Comparison of ENCODE assay signal across 10 mouse cellular contexts in the genomic region with DNA sequence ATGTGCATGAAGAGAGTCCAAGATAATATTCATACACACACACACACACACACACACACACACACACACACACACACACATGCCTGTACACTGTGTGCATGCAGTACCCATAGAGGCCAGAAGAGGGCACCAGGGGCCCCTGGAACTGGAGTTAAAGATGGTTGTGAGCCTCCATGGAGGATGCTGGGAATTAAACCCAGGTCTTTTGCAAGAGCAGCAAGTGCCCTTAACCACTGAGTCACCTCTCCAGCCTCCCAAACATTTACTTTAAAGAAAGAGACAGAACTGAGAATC. TPM values are rescaled to one million over a fixed set of nuclear protein-coding genes. Genes with fewer than 3 reads are reported as not detected.
DNase-seq lines count a peak whose midpoint lies in the region; ATAC-seq and TF ChIP-seq lines count a peak whose summit lies in the region.
"Had no signal": no experiment of that assay in that cellular context is flagged by ENCODE, and none has a peak within 500 bp of the region (broad histone marks: within the 10 kb centered on the region; RNA-seq: fewer than 3 reads in every experiment).

No protein-coding gene starts in this region.

- ATAC-seq in lung, embryonic 16.5 days (ENCODE audit: low read depth), result no peak
- no peak for ATAC-seq in stomach, embryonic 14.5 days (ENCODE audit: insufficient number of reproducible peaks, insufficient read depth, low FRiP score, low read depth)
- no peak for ATAC-seq in megakaryocyte-erythroid progenitor cell, adult 5-6 weeks (replicated peaks; ENCODE audit: low FRiP score, low TSS enrichment, poor library complexity, severe bottlenecking)

- no peak overlapping the region for H3K4me2 ChIP-seq in lung, embryonic 16.5 days (ENCODE audit: low read depth, low read length)
- H3K4me2 ChIP-seq in stomach, embryonic 14.5 days (replicated peaks; ENCODE audit: low read depth, low read length), result no peak overlapping the region

- peaks cover 38% of the 10 kb centered on the region for H3K4me1 ChIP-seq in lung, embryonic 16.5 days (replicated peaks; ENCODE audit: control insufficient read depth, insufficient read depth, low read length)
- H3K4me1 ChIP-seq in cortical plate, adult 2 months (ENCODE audit: control insufficient read depth, insufficient read depth, low read length), result no peaks in the 10 kb centered on the region
- peaks cover 36% of the 10 kb centered on the region for H3K4me1 ChIP-seq in stomach, embryonic 14.5 days (ENCODE audit: control insufficient read depth, insufficient read depth, low read length)
- H3K4me1 ChIP-seq in forebrain, embryonic 10.5 days, result peaks cover 14% of the 10 kb centered on the region

- no peaks in the 10 kb centered on the region for H3K9me3 ChIP-seq in lung, embryonic 16.5 days (ENCODE audit: control insufficient read depth, low read length)
- H3K9me3 ChIP-seq in stomach, embryonic 14.5 days (ENCODE audit: control insufficient read depth, low read depth, low read length), result no peaks in the 10 kb centered on the region; the same call in 1 of the 2 replicates
- peaks cover 7% of the 10 kb centered on the region; the same call in 1 of the 2 replicates for H3K9me3 ChIP-seq in forebrain, embryonic 10.5 days

- H3K4me3 ChIP-seq in lung, embryonic 16.5 days (ENCODE audit: low read length), result no peak overlapping the region
- no peak overlapping the region for H3K4me3 ChIP-seq in cortical plate, adult 2 months (ENCODE audit: insufficient read depth, low read length)
- no peak overlapping the region for H3K4me3 ChIP-seq in stomach, embryonic 14.5 days (ENCODE audit: low read depth, low read length)
- H3K4me3 ChIP-seq in forebrain, embryonic 10.5 days, result no peak overlapping the region
- H3K4me3 ChIP-seq: myocyte had no signal

- peak; percentile 41 for DNase-seq in adrenal gland, postnatal 14 days
- no peak for DNase-seq in adrenal gland, postnatal 10 days
- no peak for DNase-seq in lung, postnatal 4 days
- no peak for DNase-seq in forebrain, embryonic 10.5 days (ENCODE audit: extremely low spot score, low spot score)
- DNase-seq: heart, postnatal 14 days had no signal

- peak overlapping the region; percentile 68 for H3K27ac ChIP-seq in lung, embryonic 16.5 days (ENCODE audit: low read length)
- no peak overlapping the region for H3K27ac ChIP-seq in cortical plate, adult 2 months (ENCODE audit: insufficient read depth, low read length)
- H3K27ac ChIP-seq in stomach, embryonic 14.5 days (ENCODE audit: low read length), result peak overlapping the region; percentile 39; the same call in 1 of the 2 replicates
- H3K27ac ChIP-seq in forebrain, embryonic 10.5 days, result no peak overlapping the region

- peaks cover 2% of the 10 kb centered on the region; the same call in 1 of the 2 replicates for H3K27me3 ChIP-seq in lung, embryonic 16.5 days (ENCODE audit: control insufficient read depth, insufficient read depth, low read depth, low read length)
- H3K27me3 ChIP-seq in stomach, embryonic 14.5 days (ENCODE audit: control insufficient read depth, insufficient read depth, low read length), result no peaks in the 10 kb centered on the region
- peaks cover 9% of the 10 kb centered on the region; the same call in 1 of the 2 replicates for H3K27me3 ChIP-seq in forebrain, embryonic 10.5 days (ENCODE audit: poor library complexity, severe bottlenecking)

- no peak overlapping the region for H3K9ac ChIP-seq in lung, embryonic 16.5 days (ENCODE audit: low read length)
- H3K9ac ChIP-seq in stomach, embryonic 14.5 days (replicated peaks; ENCODE audit: low read depth, low read length), result no peak overlapping the region

- 0 out of 2 replicates have a peak, but pooled peaks have one; percentile 3 for TF ChIP-seq CTCF in cortical plate, adult 2 months (IDR thresholded peaks at IDR 0.05; ENCODE audit: extremely low read depth, insufficient read depth, low read length)

- no peaks in the 10 kb centered on the region for H3K36me3 ChIP-seq in lung, embryonic 16.5 days (ENCODE audit: control insufficient read depth, insufficient read depth, low read length)
- no peaks in the 10 kb centered on the region for H3K36me3 ChIP-seq in stomach, embryonic 14.5 days (ENCODE audit: control insufficient read depth, insufficient read depth, low read length)
- no peaks in the 10 kb centered on the region for H3K36me3 ChIP-seq in forebrain, embryonic 10.5 days (replicated peaks)

- no peak for TF ChIP-seq POLR2A in cortical plate, adult 2 months (IDR thresholded peaks at IDR 0.05; ENCODE audit: extremely low read depth, insufficient read depth, low read length)

RNA-seq across cellular contexts. Expression of a gene that starts 29.6 kb away (rescaled TPM):
- total RNA-seq in adrenal gland, postnatal 14 days (2021), result 106 and 116 TPM in 2 replicates
- 100 to 1,000 TPM; 113 to 117 TPM for total RNA-seq in adrenal gland, postnatal 10 days (2021)
- 237 and 248 TPM in 2 replicates for polyA plus RNA-seq in lung, embryonic 16.5 days (2015; fragmentation: Nextera tagmentation; extraction: Ambion mirVana)
- 51.2 and 52.1 TPM in 2 replicates for polyA plus RNA-seq in cortical plate, adult 2 months (2012; rRNA removed)
- 244 and 254 TPM in 2 replicates for polyA plus RNA-seq in stomach, embryonic 14.5 days (2014; fragmentation: Nextera tagmentation; extraction: Ambion mirVana)
- 379 and 400 TPM in 2 replicates for polyA plus RNA-seq in forebrain, embryonic 10.5 days (2016; fragmentation: Nextera tagmentation; extraction: Ambion mirVana)
- 32.8 and 36.5 TPM in 2 replicates for total RNA-seq in megakaryocyte-erythroid progenitor cell, adult 5-6 weeks (2014; fragmentation: Nextera tagmentation)
- total RNA-seq in megakaryocyte-erythroid progenitor cell, adult 5-6 weeks (2017), result 69.8 and 87.1 TPM in 2 replicates

RNA-seq across cellular contexts. Expression of a gene that starts 29.9 kb away (rescaled TPM):
- total RNA-seq in adrenal gland, postnatal 14 days (2021), result 2,387 and 2,670 TPM in 2 replicates
- 1,000 to 10,000 TPM; 2,747 to 2,903 TPM for total RNA-seq in adrenal gland, postnatal 10 days (2021)
- polyA plus RNA-seq in lung, embryonic 16.5 days (2015; fragmentation: Nextera tagmentation; extraction: Ambion mirVana), result 1,058 and 1,114 TPM in 2 replicates
- polyA plus RNA-seq in cortical plate, adult 2 months (2012; rRNA removed), result 2,189 and 2,300 TPM in 2 replicates
- 1,095 and 1,156 TPM in 2 replicates for polyA plus RNA-seq in stomach, embryonic 14.5 days (2014; fragmentation: Nextera tagmentation; extraction: Ambion mirVana)
- polyA plus RNA-seq in forebrain, embryonic 10.5 days (2016; fragmentation: Nextera tagmentation; extraction: Ambion mirVana), result 865 and 885 TPM in 2 replicates
- total RNA-seq in megakaryocyte-erythroid progenitor cell, adult 5-6 weeks (2014; fragmentation: Nextera tagmentation), result 1,045 and 1,237 TPM in 2 replicates
- total RNA-seq in megakaryocyte-erythroid progenitor cell, adult 5-6 weeks (2017), result 386 and 612 TPM in 2 replicates

RNA-seq across cellular contexts. Expression of a gene that starts 30.0 kb away (rescaled TPM):
- total RNA-seq in adrenal gland, postnatal 14 days (2021), result 0.64 TPM in 1 of 2 replicates, not detected in the other
- not detected for total RNA-seq in adrenal gland, postnatal 10 days (2021)
- 2.5 and 3.2 TPM in 2 replicates for polyA plus RNA-seq in lung, embryonic 16.5 days (2015; fragmentation: Nextera tagmentation; extraction: Ambion mirVana)
- polyA plus RNA-seq in cortical plate, adult 2 months (2012; rRNA removed), result 1.5 and 1.9 TPM in 2 replicates
- 2.4 TPM in 1 of 2 replicates, not detected in the other for polyA plus RNA-seq in stomach, embryonic 14.5 days (2014; fragmentation: Nextera tagmentation; extraction: Ambion mirVana)
- polyA plus RNA-seq in forebrain, embryonic 10.5 days (2016; fragmentation: Nextera tagmentation; extraction: Ambion mirVana), result 3.2 and 4.0 TPM in 2 replicates
- total RNA-seq in megakaryocyte-erythroid progenitor cell, adult 5-6 weeks (2014; fragmentation: Nextera tagmentation), result not detected in 2 replicates
- total RNA-seq in megakaryocyte-erythroid progenitor cell, adult 5-6 weeks (2017), result not detected in 2 replicates
- total RNA-seq: heart, postnatal 14 days had no signal

RNA-seq across cellular contexts. Expression of a gene that starts 38.2 kb away (rescaled TPM):
- 16.9 and 31.7 TPM in 2 replicates for total RNA-seq in adrenal gland, postnatal 14 days (2021)
- total RNA-seq in adrenal gland, postnatal 10 days (2021), result 10 to 100 TPM; 18.9 to 21.8 TPM
- 19.1 and 22.5 TPM in 2 replicates for polyA plus RNA-seq in lung, embryonic 16.5 days (2015; fragmentation: Nextera tagmentation; extraction: Ambion mirVana)
- polyA plus RNA-seq in cortical plate, adult 2 months (2012; rRNA removed), result 4.1 and 4.8 TPM in 2 replicates
- 12.7 and 15.3 TPM in 2 replicates for polyA plus RNA-seq in stomach, embryonic 14.5 days (2014; fragmentation: Nextera tagmentation; extraction: Ambion mirVana)
- 4.5 and 5.0 TPM in 2 replicates for polyA plus RNA-seq in forebrain, embryonic 10.5 days (2016; fragmentation: Nextera tagmentation; extraction: Ambion mirVana)
- 1.0 and 1.3 TPM in 2 replicates for total RNA-seq in megakaryocyte-erythroid progenitor cell, adult 5-6 weeks (2014; fragmentation: Nextera tagmentation)
- total RNA-seq in megakaryocyte-erythroid progenitor cell, adult 5-6 weeks (2017), result 3.7 and 6.9 TPM in 2 replicates
- polyA plus RNA-seq: myocyte had no signal

RNA-seq across cellular contexts. Expression of a gene that starts 50.5 kb away (rescaled TPM):
- 27.8 and 31.6 TPM in 2 replicates for total RNA-seq in adrenal gland, postnatal 14 days (2021)
- total RNA-seq in adrenal gland, postnatal 10 days (2021), result 10 to 100 TPM; 28.3 to 32.8 TPM
- 4.5 and 5.4 TPM in 2 replicates for polyA plus RNA-seq in lung, embryonic 16.5 days (2015; fragmentation: Nextera tagmentation; extraction: Ambion mirVana)
- polyA plus RNA-seq in cortical plate, adult 2 months (2012; rRNA removed), result 10.8 and 11.0 TPM in 2 replicates
- 3.6 and 5.0 TPM in 2 replicates for polyA plus RNA-seq in stomach, embryonic 14.5 days (2014; fragmentation: Nextera tagmentation; extraction: Ambion mirVana)
- polyA plus RNA-seq in forebrain, embryonic 10.5 days (2016; fragmentation: Nextera tagmentation; extraction: Ambion mirVana), result 2.3 and 2.8 TPM in 2 replicates
- not detected in 2 replicates for total RNA-seq in megakaryocyte-erythroid progenitor cell, adult 5-6 weeks (2014; fragmentation: Nextera tagmentation)
- total RNA-seq in megakaryocyte-erythroid progenitor cell, adult 5-6 weeks (2017), result not detected in 2 replicates

Comparison
In these comparisons a context has a peak if more than half of its experiments do, and no peak if none do; other contexts are left out.
1. H3K27ac ChIP-seq: peak in lung, embryonic 16.5 days (single experiment) and stomach, embryonic 14.5 days (single experiment); none in cortical plate, adult 2 months (single experiment) and forebrain, embryonic 10.5 days (single experiment).